Mouse (Mus musculus) MEL (cell line): Measurements from ENCODE around the gene Rgs17. TPM values are rescaled to one million over a fixed set of nuclear protein-coding genes. Genes with fewer than 3 reads are reported as not detected.

Experiments used
- DNase-seq: peaks from one replicate; pipeline ENCODE4 v3.0.0; 2011; ENCODE audit warnings: low read depth, low spot score
- H3K27ac ChIP-seq: 2 replicates; pipeline ENCODE4 v1.5.1; 2012; ENCODE audit warnings: low read depth, mild to moderate bottlenecking, control low read depth, low read length, moderate library complexity; ENCODE audit not compliant: control insufficient read depth
- H3K27me3 ChIP-seq, 2 experiments: fragments of 150-350 bp in 1 of 2; sonication (generic) in 1 of 2; 2 replicates each; pipeline ENCODE4 v1.6.1; 2012; ENCODE audit warnings: low read length in 2 of 2, mild to moderate bottlenecking in 2 of 2, improper control_type of control experiment in 1 of 2, moderate library complexity in 1 of 2; ENCODE audit not compliant: insufficient read depth in 2 of 2, control insufficient read depth in 1 of 2
- H3K36me3 ChIP-seq, 2 experiments: 2 replicates each; pipeline ENCODE4 v1.6.1; 2012 to 2014; ENCODE audit warnings: low read length in 2 of 2, improper control_type of control experiment in 1 of 2, inconsistent platforms in 1 of 2, mild to moderate bottlenecking in 1 of 2; ENCODE audit not compliant: insufficient read depth in 2 of 2, control insufficient read depth in 1 of 2
- H3K4me1 ChIP-seq, 2 experiments: fragments of 150-350 bp in 1 of 2; sonication (generic) in 1 of 2; 2 replicates each; pipeline ENCODE4 v1.6.1; 2012; ENCODE audit warnings: low read length in 2 of 2, improper control_type of control experiment in 1 of 2, mild to moderate bottlenecking in 1 of 2; ENCODE audit not compliant: insufficient read depth in 2 of 2, control insufficient read depth in 1 of 2
- H3K4me3 ChIP-seq, 2 experiments: fragments of 150-350 bp in 1 of 2; sonication (generic) in 1 of 2; 2 replicates each; pipeline ENCODE4 v1.5.1; 2012; ENCODE audit warnings: low read depth in 2 of 2, low read length in 2 of 2, mild to moderate bottlenecking in 2 of 2, moderate library complexity in 2 of 2, control low read depth in 1 of 2, improper control_type of control experiment in 1 of 2; ENCODE audit not compliant: control insufficient read depth in 1 of 2, insufficient read depth in 1 of 2
- H3K79me2 ChIP-seq: 2 replicates; pipeline ENCODE4 v1.6.1; 2012; ENCODE audit warnings: mild to moderate bottlenecking, low read length, moderate library complexity; ENCODE audit not compliant: control insufficient read depth, poor library complexity, insufficient read depth
- H3K9ac ChIP-seq: 2 replicates; pipeline ENCODE4 v1.6.1; 2012; ENCODE audit warnings: low read depth, mild to moderate bottlenecking, control low read depth, low read length, moderate library complexity; ENCODE audit not compliant: control insufficient read depth, poor library complexity, severe bottlenecking
- H3K9me3 ChIP-seq: fragments of 150-350 bp; sonication (generic); replicated peaks from 2 replicates; pipeline ENCODE4 v1.6.1; 2012; ENCODE audit warnings: mild to moderate bottlenecking, low read length, improper control_type of control experiment, moderate library complexity; ENCODE audit not compliant: insufficient read depth
- CHD2 ChIP-seq: IDR thresholded peaks from 2 replicates; pipeline ENCODE4 v1.6.1; 2011; ENCODE audit warnings: low read length, improper control_type of control experiment
- CTCF ChIP-seq, 3 experiments: IDR thresholded peaks in 2 of 3; conservative IDR thresholded peaks in 1 of 3; 2 replicates each; pipeline ENCODE4 v1.5.1; 2011 to 2012; ENCODE audit warnings: low read length in 3 of 3, low read depth in 2 of 3, mild to moderate bottlenecking in 2 of 3, improper control_type of control experiment in 1 of 3, inconsistent platforms in 1 of 3, mixed read lengths in 1 of 3, moderate library complexity in 1 of 3; ENCODE audit not compliant: control insufficient read depth in 1 of 3, insufficient read depth in 1 of 3, poor library complexity in 1 of 3, severe bottlenecking in 1 of 3
- ELF1 ChIP-seq: IDR thresholded peaks from 2 replicates; pipeline ENCODE4 v1.6.1; 2014; ENCODE audit warnings: low read depth, mild to moderate bottlenecking, inconsistent platforms, low read length, improper control_type of control experiment, moderate library complexity
- ETS1 ChIP-seq: IDR thresholded peaks from 2 replicates; pipeline ENCODE4 v1.6.1; 2012; ENCODE audit warnings: low read depth, mild to moderate bottlenecking, inconsistent platforms, low read length, improper control_type of control experiment, moderate library complexity
- GABPA ChIP-seq: IDR thresholded peaks from 2 replicates; pipeline ENCODE4 v1.6.1; 2012; ENCODE audit warnings: low read depth, mild to moderate bottlenecking, inconsistent platforms, low read length, improper control_type of control experiment, moderate library complexity
- GATA1 ChIP-seq: IDR thresholded peaks from 2 replicates; pipeline ENCODE4 v1.6.1; 2011; ENCODE audit warnings: low read depth, low read length, improper control_type of control experiment
- HCFC1 ChIP-seq: IDR thresholded peaks from 2 replicates; pipeline ENCODE4 v1.6.1; 2012; ENCODE audit warnings: low read depth, mild to moderate bottlenecking, inconsistent platforms, low read length, improper control_type of control experiment, moderate library complexity
- MAX ChIP-seq: IDR thresholded peaks from 2 replicates; pipeline ENCODE4 v1.6.1; 2011; ENCODE audit warnings: low read length, improper control_type of control experiment
- MEF2A ChIP-seq: IDR thresholded peaks from 2 replicates; pipeline ENCODE4 v1.6.1; 2014; ENCODE audit warnings: low read depth, mild to moderate bottlenecking, inconsistent platforms, low read length, improper control_type of control experiment; ENCODE audit not compliant: poor library complexity, insufficient replicate concordance, severe bottlenecking; ENCODE audit errors: extremely low read depth
- MXI1 ChIP-seq: IDR thresholded peaks from 2 replicates; pipeline ENCODE4 v1.6.1; 2011; ENCODE audit warnings: mild to moderate bottlenecking, low read depth, low read length, improper control_type of control experiment
- MYB ChIP-seq: IDR thresholded peaks from 2 replicates; pipeline ENCODE4 v1.6.1; 2011; ENCODE audit warnings: mild to moderate bottlenecking, low read depth, low read length, improper control_type of control experiment
- NRF1 ChIP-seq: IDR thresholded peaks from 2 replicates; pipeline ENCODE4 v1.6.1; 2014; ENCODE audit warnings: low read depth, mild to moderate bottlenecking, inconsistent platforms, low read length, improper control_type of control experiment, moderate library complexity; ENCODE audit not compliant: poor library complexity, insufficient read depth, severe bottlenecking
- RAD21 ChIP-seq: IDR thresholded peaks from 2 replicates; pipeline ENCODE4 v1.6.1; 2011; ENCODE audit warnings: mild to moderate bottlenecking, low read depth, low read length, improper control_type of control experiment
- RCOR1 ChIP-seq: IDR thresholded peaks from 2 replicates; pipeline ENCODE4 v1.6.1; 2012; ENCODE audit warnings: low read depth, mild to moderate bottlenecking, inconsistent platforms, low read length, improper control_type of control experiment
- SIN3A ChIP-seq: IDR thresholded peaks from 2 replicates; pipeline ENCODE4 v1.6.1; 2012; ENCODE audit warnings: low read length, improper control_type of control experiment, inconsistent platforms
- SMC3 ChIP-seq: IDR thresholded peaks from 2 replicates; pipeline ENCODE4 v1.6.1; 2011; ENCODE audit warnings: low read depth, low read length, improper control_type of control experiment
- TBP ChIP-seq: IDR thresholded peaks from 2 replicates; pipeline ENCODE4 v1.8.0; 2011; ENCODE audit warnings: low read depth, low read length, improper control_type of control experiment
- UBTF ChIP-seq: IDR thresholded peaks from 2 replicates; pipeline ENCODE4 v1.6.1; 2012; ENCODE audit warnings: low read depth, mild to moderate bottlenecking, inconsistent platforms, low read length, improper control_type of control experiment, moderate library complexity, borderline replicate concordance; ENCODE audit not compliant: insufficient read depth
- USF1 ChIP-seq: IDR thresholded peaks from 2 replicates; pipeline ENCODE4 v1.6.1; 2014; ENCODE audit warnings: low read depth, mild to moderate bottlenecking, inconsistent platforms, low read length, improper control_type of control experiment, moderate library complexity
- USF2 ChIP-seq, 2 experiments: IDR thresholded peaks; 2 replicates each; pipeline ENCODE4 v1.6.1; 2011 to 2012; ENCODE audit warnings: improper control_type of control experiment in 2 of 2, low read length in 2 of 2, borderline replicate concordance in 1 of 2, inconsistent platforms in 1 of 2, low read depth in 1 of 2, mild to moderate bottlenecking in 1 of 2; ENCODE audit not compliant: insufficient read depth in 1 of 2
- ZC3H11A ChIP-seq: IDR thresholded peaks from 2 replicates; pipeline ENCODE4 v1.6.1; 2012; ENCODE audit warnings: low read depth, mild to moderate bottlenecking, inconsistent platforms, low read length, improper control_type of control experiment
- polyA plus RNA-seq, 2 experiments: library from polyadenylated mRNA; stranded (reverse) in 1 of 2; unstranded in 1 of 2; fragments of >175 nt in 1 of 2; fragments of >200 nt in 1 of 2; gene quantifications; 2 replicates each; pipeline versions ENCODE4 v1.2.1 to v1.2.4; 2012; ENCODE audit warnings: low replicate concordance in 2 of 2, low read depth in 1 of 2; ENCODE audit not compliant: insufficient read length in 2 of 2, insufficient read depth in 1 of 2, missing spikeins in 1 of 2
- total RNA-seq: library from RNA; depleted of rRNA; stranded (reverse); fragments of 300-350 nt; gene quantifications from 2 replicates; pipeline ENCODE4 v1.2.3, GENCODE M21; 2012

Rgs17 gene
- total and polyA plus RNA-seq, 3 experiments: not detected

DNA sequence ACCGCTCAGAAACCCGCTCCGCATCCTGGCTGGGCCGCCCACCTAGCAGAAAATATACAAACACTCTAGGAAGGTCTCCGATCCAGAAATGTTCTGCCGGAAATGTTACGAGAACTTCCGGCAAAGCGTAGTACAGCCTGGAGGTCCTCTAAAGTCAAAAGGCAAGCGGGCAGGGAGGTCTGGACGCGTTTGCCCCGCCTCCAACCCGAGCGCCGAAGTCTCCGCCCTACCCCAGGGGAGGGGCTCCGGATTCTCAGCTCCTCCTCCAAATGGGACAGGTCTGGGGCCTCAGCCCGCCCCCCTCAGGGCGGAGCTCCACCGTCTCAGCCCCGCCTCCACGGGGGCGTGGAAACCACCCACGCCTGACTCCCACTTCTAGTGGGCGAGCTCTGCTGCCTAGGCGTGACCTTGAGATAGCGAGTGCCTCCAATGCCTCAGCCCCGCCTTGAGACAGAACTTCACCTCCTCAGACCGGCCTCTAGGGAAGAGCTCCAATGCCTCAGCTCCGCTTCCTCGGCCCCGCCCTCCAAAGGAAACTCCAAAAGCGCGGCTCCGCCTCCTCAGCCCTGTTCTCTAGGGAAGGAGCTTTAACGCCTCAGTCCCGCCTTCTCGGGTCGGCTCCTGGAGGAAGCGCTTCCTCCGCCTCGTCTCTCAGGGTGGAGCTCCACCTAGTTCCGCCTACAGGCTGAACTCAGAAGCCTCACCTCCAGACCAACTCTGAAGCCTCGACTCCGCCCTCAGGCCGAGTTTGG lies 98.3 kb downstream of the Rgs17 start, which contains the start of gene Mtrf1l (continued):
- TF ChIP-seq ELF1: peak; percentile 61
- peak; percentile 17; the same call in 1 of the 2 replicates for TF ChIP-seq TBP
- TF ChIP-seq USF1: no peak

DNA sequence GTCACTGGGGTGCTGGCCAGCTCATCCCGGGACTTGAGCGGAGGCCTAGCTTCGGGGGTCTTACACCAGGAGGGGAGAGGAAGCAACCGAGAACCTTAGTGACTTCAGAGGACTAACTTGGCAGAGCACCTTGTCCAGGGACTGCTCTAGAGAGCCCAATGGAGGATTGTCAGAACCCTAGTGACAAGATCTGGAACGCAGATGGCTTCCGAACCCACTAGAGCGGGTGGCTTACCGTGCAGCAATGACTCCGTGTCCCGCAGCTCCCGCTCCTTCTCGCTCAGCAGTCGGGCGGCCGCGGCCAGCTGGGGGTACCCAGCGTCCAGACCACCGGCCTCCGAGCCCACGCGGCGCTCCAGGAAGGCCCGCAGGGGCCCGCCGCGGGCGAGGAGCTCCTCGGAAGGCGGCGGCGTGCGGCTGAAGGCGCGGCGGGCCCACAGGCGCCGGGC lies 98.9 kb downstream of the Rgs17 start:
- H3K4me3 ChIP-seq: peak overlapping the region; percentile 88 to 92
- TF ChIP-seq MAX: no peak
- no peak for TF ChIP-seq MEF2A
- TF ChIP-seq USF1: no peak
- no peak for TF ChIP-seq CHD2
- TF ChIP-seq SMC3: no peak
- no peak for TF ChIP-seq UBTF
- no peak for TF ChIP-seq RAD21
- no peak for TF ChIP-seq GATA1
- no peak; the same call in 1 of the 2 replicates for TF ChIP-seq MXI1
- TF ChIP-seq MYB: no peak
- no peak; the same call in 1 of the 2 replicates for TF ChIP-seq SIN3A
- no peak for TF ChIP-seq ZC3H11A
- TF ChIP-seq RCOR1: no peak
- no peak for TF ChIP-seq CTCF (IDR thresholded peaks at IDR 0.05 in 2 of 3, conservative IDR thresholded peaks at IDR 0.05 in 1 of 3; ENCODE audit: control insufficient read depth in 1 of 3, insufficient read depth in 1 of 3, low read depth in 2 of 3, low read length in 3 of 3, poor library complexity in 1 of 3, severe bottlenecking in 1 of 3)
- TF ChIP-seq USF2 (IDR thresholded peaks at IDR 0.05; ENCODE audit: borderline replicate concordance in 1 of 2, insufficient read depth in 1 of 2, low read depth in 1 of 2, low read length in 2 of 2): no peak
- TF ChIP-seq GABPA: no peak
- no peak for TF ChIP-seq HCFC1
- no peak for TF ChIP-seq NRF1
- TF ChIP-seq ETS1: no peak
- peaks cover 11 to 14% of the 10 kb centered on the region in 2 experiments for H3K36me3 ChIP-seq
- peaks cover 14% of the 10 kb centered on the region for H3K79me2 ChIP-seq
- peaks cover 12% of the 10 kb centered on the region in 2 experiments; a peak in 3 of 4 replicates for H3K4me1 ChIP-seq
- peak overlapping the region; percentile 57 for H3K27ac ChIP-seq
- no peaks in the 10 kb centered on the region for H3K27me3 ChIP-seq
- peak; percentile 53 for DNase-seq
- peak overlapping the region; percentile 93 for H3K9ac ChIP-seq
- no peaks in the 10 kb centered on the region for H3K9me3 ChIP-seq
